ENCODE assay signal across 1 mouse cellular context in genomic region chr7:127144412-127144811, GRCm38 (mm10).
TF ChIP-seq lines count a peak whose summit lies in the region.

No protein-coding gene starts in this region.

TF ChIP-seq in MEL, 35 proteins besides CTCF, POLR2A, EP300 and RAD21 (continued from another document):
- TF ChIP-seq USF2 (IDR thresholded peaks at IDR 0.05; ENCODE audit: borderline replicate concordance in 1 of 2, insufficient read depth in 1 of 2, low read depth in 1 of 2, low read length in 2 of 2) (no peak), MXI1 (IDR thresholded peaks at IDR 0.05; ENCODE audit: low read depth, low read length) (peak; percentile 56), SMC3 (IDR thresholded peaks at IDR 0.05; ENCODE audit: low read depth, low read length) (no peak), ZMIZ1 (IDR thresholded peaks at IDR 0.05; ENCODE audit: low read depth, low read length) (no peak), POLR2AphosphoS2 (IDR thresholded peaks at IDR 0.05; ENCODE audit: low read length) (no peak), ZKSCAN1 (IDR thresholded peaks at IDR 0.05; ENCODE audit: low read depth, low read length) (no peak), CHD1 (IDR thresholded peaks at IDR 0.05; ENCODE audit: low read depth, low read length) (no peak), HCFC1 (IDR thresholded peaks at IDR 0.05; ENCODE audit: low read depth, low read length) (peak; percentile 43; the same call in 1 of the 2 replicates), MAX (IDR thresholded peaks at IDR 0.05; ENCODE audit: low read length) (no peak), MYB (IDR thresholded peaks at IDR 0.05; ENCODE audit: low read depth, low read length) (no peak), TBP (IDR thresholded peaks at IDR 0.05; ENCODE audit: low read depth, low read length) (no peak), POLR2AphosphoS5 (IDR thresholded peaks at IDR 0.05; ENCODE audit: borderline replicate concordance, low read depth, low read length) (no peak), GATA1 (IDR thresholded peaks at IDR 0.05; ENCODE audit: low read depth, low read length) (peak; percentile 49; the same call in 1 of the 2 replicates), SIN3A (IDR thresholded peaks at IDR 0.05; ENCODE audit: low read length) (no peak), NRF1 (IDR thresholded peaks at IDR 0.05; ENCODE audit: insufficient read depth, low read depth, low read length, poor library complexity, severe bottlenecking) (no peak), USF1 (IDR thresholded peaks at IDR 0.05; ENCODE audit: low read depth, low read length) (no peak), MAZ (IDR thresholded peaks at IDR 0.05; ENCODE audit: low read depth, low read length) (no peak; the same call in 1 of the 2 replicates), UBTF (IDR thresholded peaks at IDR 0.05; ENCODE audit: borderline replicate concordance, insufficient read depth, low read depth, low read length) (no peak), ELF1 (IDR thresholded peaks at IDR 0.05; ENCODE audit: low read depth, low read length) (no peak), NELFE (IDR thresholded peaks at IDR 0.05; ENCODE audit: low read depth, low read length) (0 out of 2 replicates have a peak, but pooled peaks have one; percentile 32), TCF12 (IDR thresholded peaks at IDR 0.05; ENCODE audit: low read depth, low read length) (no peak; the same call in 1 of the 2 replicates), ETS1 (IDR thresholded peaks at IDR 0.05; ENCODE audit: low read depth, low read length) (peak; percentile 45)
TF ChIP-seq in MEL: peak in this region for 5.
